Mouse (Mus musculus) heart, embryonic 16.5 days (tissue): ENCODE measurements at regions not wholly inside any gene's neighbourhood (a gene's known extent, or its start where the extent isn't known, plus 50 kb on each side); places are given as distances from the start of the nearest gene placed in this dataset.

ENCODE experiments used
- ATAC-seq: fragments of 200-750 bp; cut with Nextera tagmentation; replicated peaks from 2 replicates; pipeline ENCODE4 v1.8.0; 2017; ENCODE audit warnings: moderate number of reproducible peaks; ENCODE audit not compliant: insufficient read depth, low FRiP score; ENCODE audit errors: extremely low read depth
- H3K27ac ChIP-seq: fragments of 300-500 bp; sonication (generic); 2 replicates; pipeline ENCODE4 v1.5.1; 2014; ENCODE audit warnings: mild to moderate bottlenecking, low read length, control low read depth, moderate library complexity
- H3K27me3 ChIP-seq: fragments of 300-500 bp; sonication (generic); 2 replicates; pipeline ENCODE4 v1.6.1; 2014; ENCODE audit warnings: low read length, mixed read lengths; ENCODE audit not compliant: control insufficient read depth, insufficient read depth
- H3K36me3 ChIP-seq: fragments of 300-500 bp; sonication (generic); 2 replicates; pipeline ENCODE4 v1.6.1; 2014; ENCODE audit not compliant: control insufficient read depth, insufficient read depth
- H3K4me1 ChIP-seq: fragments of 300-500 bp; sonication (generic); 2 replicates; pipeline ENCODE4 v1.6.1; 2014; ENCODE audit warnings: low read length, mixed read lengths; ENCODE audit not compliant: control insufficient read depth, insufficient read depth
- H3K4me2 ChIP-seq: fragments of 300-500 bp; sonication (generic); 2 replicates; pipeline ENCODE4 v1.6.1; 2014; ENCODE audit warnings: low read depth, mild to moderate bottlenecking, control low read depth, low read length
- H3K4me3 ChIP-seq: fragments of 300-500 bp; sonication (generic); 2 replicates; pipeline ENCODE4 v1.5.1; 2014; ENCODE audit warnings: mild to moderate bottlenecking, control low read depth, low read length
- H3K9ac ChIP-seq: fragments of 300-500 bp; sonication (generic); 2 replicates; pipeline ENCODE4 v1.6.1; 2014; ENCODE audit warnings: low read length, control low read depth
- H3K9me3 ChIP-seq: fragments of 300-500 bp; sonication (generic); replicated peaks from 2 replicates; pipeline ENCODE4 v1.6.1; 2016; ENCODE audit warnings: low read length; ENCODE audit not compliant: control insufficient read depth
- WGBS: fragments of 180-500 bp; shearing (Covaris S2); extraction: QIAGEN DNeasy Blood & Tissue Kit; methylation state at CpG from one replicate; pipeline ENCODE4 v1.1.7; 2014; 5-methylcytosine and 5-hydroxymethylcytosine counted together

- no peaks in the 10 kb centered on the region for H3K9me3 ChIP-seq
- H3K9ac ChIP-seq, result no peak overlapping the region
- H3K27ac ChIP-seq, result no peak overlapping the region
- WGBS, result 24% methylated on average over 2 of the region's 2 CpGs
- H3K4me1 ChIP-seq, result no peaks in the 10 kb centered on the region
- no peaks in the 10 kb centered on the region for H3K27me3 ChIP-seq
- no peaks in the 10 kb centered on the region for H3K36me3 ChIP-seq
- no peak overlapping the region for H3K4me3 ChIP-seq
- no peak for ATAC-seq
- H3K4me2 ChIP-seq, result no peak overlapping the region
These were observed 194.6 kb upstream of the Stt3b start for GRCm38 (mm10) chr9:115504789-115505188.

GRCm38 (mm10) chr9:115507131-115507689 is 197.0 kb upstream of the Stt3b start:
- Histone ChIP-seq H3K4me1 (no peaks in the 10 kb centered on the region), H3K9ac (no peak overlapping the region), H3K36me3 (no peaks in the 10 kb centered on the region), H3K4me3 (no peak overlapping the region), H3K27ac (no peak overlapping the region), H3K27me3 (no peaks in the 10 kb centered on the region), H3K9me3 (no peaks in the 10 kb centered on the region), H3K4me2 (no peak overlapping the region)
- WGBS, result 73% methylated on average over 7 of the region's 7 CpGs
- no peak for ATAC-seq

GRCm38 (mm10) chr9:115512835-115513629 is 202.8 kb upstream of the Stt3b start:
- Histone ChIP-seq H3K4me1 (no peaks in the 10 kb centered on the region), H3K36me3 (no peaks in the 10 kb centered on the region), H3K27ac (no peak overlapping the region), H3K4me3 (no peak overlapping the region), H3K9me3 (peaks cover 12% of the 10 kb centered on the region), H3K27me3 (no peaks in the 10 kb centered on the region), H3K4me2 (no peak overlapping the region), H3K9ac (no peak overlapping the region)
- ATAC-seq, result no peak
- WGBS, result 70% methylated on average over 16 of the region's 16 CpGs

- Histone ChIP-seq H3K4me2 (no peak overlapping the region), H3K9me3 (peaks cover 12% of the 10 kb centered on the region), H3K4me3 (no peak overlapping the region), H3K27ac (no peak overlapping the region), H3K36me3 (no peaks in the 10 kb centered on the region), H3K4me1 (no peaks in the 10 kb centered on the region), H3K27me3 (no peaks in the 10 kb centered on the region), H3K9ac (no peak overlapping the region)
- ATAC-seq, result no peak
These were observed 207.7 kb upstream of the Stt3b start for GRCm38 (mm10) chr9:115517903-115518302.

GRCm38 (mm10) chr9:115524161-115524560 is 213.9 kb upstream of the Stt3b start:
- Histone ChIP-seq H3K27me3 (no peaks in the 10 kb centered on the region), H3K9me3 (no peaks in the 10 kb centered on the region), H3K27ac (no peak overlapping the region), H3K36me3 (no peaks in the 10 kb centered on the region), H3K4me2 (no peak overlapping the region), H3K4me3 (no peak overlapping the region), H3K4me1 (no peaks in the 10 kb centered on the region), H3K9ac (no peak overlapping the region)
- ATAC-seq, result no peak
- WGBS, result 60% methylated on average over 3 of the region's 3 CpGs

- H3K27me3 ChIP-seq, result no peaks in the 10 kb centered on the region
- no peak overlapping the region for H3K9ac ChIP-seq
- no peak overlapping the region for H3K27ac ChIP-seq
- no peaks in the 10 kb centered on the region for H3K4me1 ChIP-seq
- H3K4me2 ChIP-seq, result no peak overlapping the region
- no peak overlapping the region for H3K4me3 ChIP-seq
- H3K36me3 ChIP-seq, result no peaks in the 10 kb centered on the region
- 63% methylated on average over 5 of the region's 5 CpGs for WGBS
- H3K9me3 ChIP-seq, result no peaks in the 10 kb centered on the region
- no peak for ATAC-seq
These were observed 214.4 kb upstream of the Stt3b start for GRCm38 (mm10) chr9:115524591-115524990.

- 78% methylated on average over 4 of the region's 4 CpGs for WGBS
- no peak overlapping the region for H3K9ac ChIP-seq
- peak; percentile 18; the same call in 1 of the 2 replicates for ATAC-seq
- no peak overlapping the region for H3K27ac ChIP-seq
- H3K36me3 ChIP-seq, result no peaks in the 10 kb centered on the region
- no peaks in the 10 kb centered on the region for H3K4me1 ChIP-seq
- H3K27me3 ChIP-seq, result no peaks in the 10 kb centered on the region
- H3K4me3 ChIP-seq, result no peak overlapping the region
- no peak overlapping the region for H3K4me2 ChIP-seq
- no peaks in the 10 kb centered on the region for H3K9me3 ChIP-seq
These were observed 216.1 kb upstream of the Stt3b start for GRCm38 (mm10) chr9:115526322-115526721.

- ATAC-seq, result no peak; the same call in 1 of the 2 replicates
- Histone ChIP-seq H3K27ac (no peak overlapping the region), H3K27me3 (no peaks in the 10 kb centered on the region), H3K36me3 (no peaks in the 10 kb centered on the region), H3K9me3 (no peaks in the 10 kb centered on the region), H3K4me2 (no peak overlapping the region), H3K4me1 (no peaks in the 10 kb centered on the region), H3K4me3 (no peak overlapping the region), H3K9ac (no peak overlapping the region)
- 72% methylated on average over 6 of the region's 6 CpGs for WGBS
These were observed 216.8 kb upstream of the Stt3b start for GRCm38 (mm10) chr9:115526981-115527380.

- Histone ChIP-seq H3K4me1 (no peaks in the 10 kb centered on the region), H3K36me3 (no peaks in the 10 kb centered on the region), H3K4me2 (no peak overlapping the region), H3K27me3 (no peaks in the 10 kb centered on the region), H3K9ac (no peak overlapping the region), H3K27ac (no peak overlapping the region), H3K4me3 (no peak overlapping the region), H3K9me3 (no peaks in the 10 kb centered on the region)
- ATAC-seq, result no peak
- 47% methylated on average over 3 of the region's 3 CpGs for WGBS
These were observed 224.0 kb upstream of the Stt3b start for GRCm38 (mm10) chr9:115534198-115534597.
